9 mouse cellular contexts compared by ENCODE assay signal in the genomic region with DNA sequence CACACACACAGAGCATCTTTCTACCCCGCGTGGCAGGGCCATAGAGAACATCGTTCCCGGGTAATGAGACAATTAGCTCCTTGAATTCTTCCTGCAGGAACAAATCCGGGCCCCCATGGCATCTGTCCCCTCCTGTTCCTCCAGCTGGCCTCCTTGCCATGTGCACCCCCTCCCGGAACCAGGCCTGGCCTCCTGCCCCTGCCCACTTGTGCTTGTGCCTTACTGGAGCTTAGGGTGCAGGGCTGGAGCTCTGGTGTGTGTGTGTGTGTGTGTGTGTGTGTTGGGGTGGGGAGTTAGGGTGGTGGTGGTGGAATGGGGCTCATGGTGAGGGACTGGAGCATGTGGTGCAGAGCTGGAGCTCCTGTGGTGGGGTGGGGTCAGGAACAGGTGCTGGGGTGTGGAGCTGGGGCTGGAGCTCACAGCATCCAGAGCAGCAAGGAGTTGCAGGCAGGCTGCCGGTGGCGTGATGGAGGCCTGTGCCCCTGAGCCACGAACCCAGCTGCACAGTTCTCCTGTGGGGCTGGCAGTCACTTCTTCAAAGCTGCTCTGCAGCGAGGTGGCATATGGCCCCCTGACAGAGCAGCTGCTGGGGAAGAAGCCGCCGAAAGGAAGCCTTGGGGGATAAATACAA. TPM values are rescaled to one million over a fixed set of nuclear protein-coding genes. Genes with fewer than 3 reads are reported as not detected.
DNase-seq lines count a peak whose midpoint lies in the region; ATAC-seq lines count a peak whose summit lies in the region.
"Had no signal": no experiment of that assay in that cellular context is flagged by ENCODE, and none has a peak within 500 bp of the region (broad histone marks: within the 10 kb centered on the region; RNA-seq: fewer than 3 reads in every experiment).

No protein-coding gene starts in this region.

- H3K27ac ChIP-seq in limb, embryonic 11.5 days (replicated peaks; ENCODE audit: low read depth, low read length) = no peak overlapping the region
- H3K27ac ChIP-seq in limb, embryonic 10.5 days = no peak overlapping the region
- peak overlapping the region; percentile 86 for H3K27ac ChIP-seq in forebrain, embryonic 14.5 days (ENCODE audit: low read depth, low read length)

- intact Hi-C loops in left cerebral cortex, postnatal 36 days (cut with DNase I) = no loop called here

- 51% methylated on average over 11 of the region's 12 CpGs for WGBS in limb, embryonic 11.5 days
- 71% methylated on average over 12 of the region's 12 CpGs for WGBS in limb, embryonic 10.5 days
- 21% methylated on average over 12 of the region's 12 CpGs for WGBS in forebrain, embryonic 14.5 days

- no peaks in the 10 kb centered on the region for H3K36me3 ChIP-seq in limb, embryonic 11.5 days (ENCODE audit: control insufficient read depth, insufficient read depth, low read length)
- no peaks in the 10 kb centered on the region for H3K36me3 ChIP-seq in limb, embryonic 10.5 days
- H3K36me3 ChIP-seq in forebrain, embryonic 14.5 days (ENCODE audit: control insufficient read depth, insufficient read depth, low read length) = no peaks in the 10 kb centered on the region

- no peaks in the 10 kb centered on the region for H3K4me1 ChIP-seq in limb, embryonic 11.5 days (ENCODE audit: control insufficient read depth, insufficient read depth, low read length)
- peaks cover 4% of the 10 kb centered on the region; the same call in 1 of the 2 replicates for H3K4me1 ChIP-seq in limb, embryonic 10.5 days
- peaks cover 7% of the 10 kb centered on the region; the same call in 1 of the 2 replicates for H3K4me1 ChIP-seq in forebrain, embryonic 14.5 days (ENCODE audit: control insufficient read depth, insufficient read depth, low read length)

- no peaks in the 10 kb centered on the region for H3K9me3 ChIP-seq in limb, embryonic 11.5 days (ENCODE audit: control insufficient read depth, low read length)
- H3K9me3 ChIP-seq in limb, embryonic 10.5 days (replicated peaks) = no peaks in the 10 kb centered on the region
- H3K9me3 ChIP-seq in forebrain, embryonic 14.5 days (replicated peaks; ENCODE audit: control insufficient read depth, low read length) = no peaks in the 10 kb centered on the region

- no peak overlapping the region for H3K4me3 ChIP-seq in limb, embryonic 11.5 days (ENCODE audit: low read depth, low read length)
- no peak overlapping the region for H3K4me3 ChIP-seq in limb, embryonic 10.5 days
- H3K4me3 ChIP-seq in forebrain, embryonic 14.5 days (ENCODE audit: low read depth, low read length) = no peak overlapping the region

- H3K9ac ChIP-seq in limb, embryonic 11.5 days (ENCODE audit: low read length) = no peak overlapping the region
- 0 out of 2 replicates have a peak overlapping the region, but pooled peaks have one; percentile 25 for H3K9ac ChIP-seq in forebrain, embryonic 14.5 days (ENCODE audit: low read length)

- no peaks in the 10 kb centered on the region for H3K27me3 ChIP-seq in limb, embryonic 11.5 days (ENCODE audit: control insufficient read depth, insufficient read depth, low read length)
- H3K27me3 ChIP-seq in limb, embryonic 10.5 days (ENCODE audit: low read depth, poor library complexity, severe bottlenecking) = 0 out of 2 replicates have a peak, but pooled peaks cover 10% of the 10 kb centered on the region
- H3K27me3 ChIP-seq in forebrain, embryonic 14.5 days (replicated peaks; ENCODE audit: control insufficient read depth, insufficient read depth, low read length) = no peaks in the 10 kb centered on the region

- ATAC-seq in limb, embryonic 11.5 days (ENCODE audit: insufficient number of reproducible peaks, low FRiP score, low TSS enrichment, low read depth) = 0 out of 2 replicates have a peak, but pooled peaks have one; percentile 26
- ATAC-seq in forebrain, embryonic 14.5 days = peak; percentile 79
- no peak for ATAC-seq in erythroid progenitor cell, adult 5-6 weeks (replicated peaks; ENCODE audit: low FRiP score, poor library complexity, severe bottlenecking)

- H3K4me2 ChIP-seq in limb, embryonic 11.5 days (ENCODE audit: low read depth, severe bottlenecking) = no peak overlapping the region
- no peak overlapping the region for H3K4me2 ChIP-seq in forebrain, embryonic 14.5 days (ENCODE audit: low read length)

- no peak for DNase-seq in limb, embryonic 11.5 days (ENCODE audit: low spot score)
- no peak for DNase-seq in limb, embryonic 10.5 days (ENCODE audit: low spot score)
- peak; percentile 70 for DNase-seq in forebrain, embryonic 14.5 days (ENCODE audit: low spot score)
- DNase-seq in left cerebral cortex, postnatal 36 days (ENCODE audit: low spot score in 2 of 2) = peak; percentile 9 to 23
- DNase-seq in right cerebral cortex, postnatal 4 days = peak; percentile 26
- no peak for DNase-seq in adrenal gland, adult 18-20 months (ENCODE audit: low spot score in 2 of 2)
- no peak for DNase-seq in adrenal gland, postnatal 4 days (ENCODE audit: low spot score in 2 of 2)
- DNase-seq: lung, postnatal 36 days had no signal

RNA-seq across cellular contexts. Expression of a gene that starts 44.2 kb away (rescaled TPM):
- polyA plus RNA-seq in limb, embryonic 11.5 days (2014; fragmentation: Nextera tagmentation; extraction: Ambion mirVana) = 459 and 468 TPM in 2 replicates
- polyA plus RNA-seq in limb, embryonic 10.5 days (2016; fragmentation: Nextera tagmentation; extraction: Ambion mirVana) = 412 and 434 TPM in 2 replicates
- polyA plus RNA-seq in forebrain, embryonic 14.5 days (2014; fragmentation: Nextera tagmentation; extraction: Ambion mirVana) = 289 and 313 TPM in 2 replicates
- total RNA-seq in left cerebral cortex, postnatal 36 days (2021) = 10 to 100 TPM; 45.2 to 49.7 TPM
- total RNA-seq in adrenal gland, adult 18-20 months (2021) = 100 to 1,000 TPM; 177 to 216 TPM
- total RNA-seq in erythroid progenitor cell, adult 5-6 weeks (2015; ENCODE audit: low replicate concordance) = 85.5 and 110 TPM in 2 replicates
- 58.2 and 71.0 TPM in 2 replicates for total RNA-seq in erythroid progenitor cell, adult 5-6 weeks (2017; ENCODE audit: low replicate concordance)
- total RNA-seq in adrenal gland, postnatal 4 days (2021) = 100 to 1,000 TPM; 185 to 190 TPM

RNA-seq across cellular contexts. Expression of a gene that starts 44.5 kb away (rescaled TPM):
- polyA plus RNA-seq in limb, embryonic 11.5 days (2014; fragmentation: Nextera tagmentation; extraction: Ambion mirVana) = 92.2 and 98.7 TPM in 2 replicates
- polyA plus RNA-seq in limb, embryonic 10.5 days (2016; fragmentation: Nextera tagmentation; extraction: Ambion mirVana) = 76.8 and 92.2 TPM in 2 replicates
- 205 and 224 TPM in 2 replicates for polyA plus RNA-seq in forebrain, embryonic 14.5 days (2014; fragmentation: Nextera tagmentation; extraction: Ambion mirVana)
- 100 to 1,000 TPM; 116 to 129 TPM for total RNA-seq in left cerebral cortex, postnatal 36 days (2021)
- total RNA-seq in adrenal gland, adult 18-20 months (2021) = 100 to 1,000 TPM in 1 of 2 experiments, 10 to 100 TPM in 1; 90.5 to 148 TPM
- total RNA-seq in erythroid progenitor cell, adult 5-6 weeks (2015; ENCODE audit: low replicate concordance) = 12.2 and 15.9 TPM in 2 replicates
- 2.2 and 21.4 TPM in 2 replicates for total RNA-seq in erythroid progenitor cell, adult 5-6 weeks (2017; ENCODE audit: low replicate concordance)
- 100 to 1,000 TPM; 101 to 104 TPM for total RNA-seq in adrenal gland, postnatal 4 days (2021)

Comparison
In these comparisons a context has a peak if more than half of its experiments do, and no peak if none do; other contexts are left out.
1. DNase-seq: peak in forebrain, embryonic 14.5 days (single experiment), left cerebral cortex, postnatal 36 days (2 of 2) and right cerebral cortex, postnatal 4 days (single experiment); none in limb, embryonic 11.5 days (single experiment), limb, embryonic 10.5 days (single experiment), adrenal gland, adult 18-20 months (0 of 2) and adrenal gland, postnatal 4 days (0 of 2).
2. RNA of a gene that starts 44.5 kb away (total RNA-seq): 90.5 to 148 TPM in adrenal gland, adult 18-20 months, 116 to 129 TPM in left cerebral cortex, postnatal 36 days and 101 to 104 TPM in adrenal gland, postnatal 4 days; 2.2 to 21.4 TPM in erythroid progenitor cell, adult 5-6 weeks; every median in the first group is over 4 times any median in the second.